Mouse (Mus musculus) A20 (cell line): ENCODE results near the gene Chmp5.

ENCODE experiments used
- DNase-seq: peaks from one replicate; pipeline ENCODE4 v3.0.0-alpha.2; 2011; ENCODE audit warnings: low read depth, low spot score

Gene Chmp5

DNA sequence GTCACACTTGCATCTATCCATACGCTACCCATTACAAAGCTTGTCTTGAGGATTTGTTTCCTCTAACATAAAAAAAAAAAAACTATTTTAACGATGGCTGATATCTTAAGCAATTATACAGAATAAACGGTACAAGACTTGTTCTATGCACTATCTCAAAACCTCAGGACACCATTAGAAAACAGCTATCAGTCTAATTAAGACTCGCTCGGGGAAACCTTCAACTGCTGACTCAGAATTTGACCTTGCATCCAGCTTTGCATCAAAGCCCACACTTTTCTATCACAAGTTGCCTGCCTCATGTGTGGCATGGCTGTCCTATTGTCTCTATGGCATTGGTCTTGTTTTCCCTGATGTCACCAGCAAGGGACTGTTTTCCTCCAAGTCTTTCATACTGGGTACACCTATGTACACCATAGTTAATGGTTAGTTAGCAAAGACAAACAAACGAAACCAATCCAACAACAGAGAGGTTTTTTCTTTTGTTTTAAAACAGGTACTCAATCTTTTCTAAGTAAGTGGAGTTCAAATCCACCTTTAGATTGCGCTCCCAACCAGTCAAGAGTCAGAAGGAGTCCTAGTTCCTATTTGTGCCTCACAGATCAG, 1.6 kb upstream of the Chmp5 start:
- DNase-seq = no peak

DNA sequence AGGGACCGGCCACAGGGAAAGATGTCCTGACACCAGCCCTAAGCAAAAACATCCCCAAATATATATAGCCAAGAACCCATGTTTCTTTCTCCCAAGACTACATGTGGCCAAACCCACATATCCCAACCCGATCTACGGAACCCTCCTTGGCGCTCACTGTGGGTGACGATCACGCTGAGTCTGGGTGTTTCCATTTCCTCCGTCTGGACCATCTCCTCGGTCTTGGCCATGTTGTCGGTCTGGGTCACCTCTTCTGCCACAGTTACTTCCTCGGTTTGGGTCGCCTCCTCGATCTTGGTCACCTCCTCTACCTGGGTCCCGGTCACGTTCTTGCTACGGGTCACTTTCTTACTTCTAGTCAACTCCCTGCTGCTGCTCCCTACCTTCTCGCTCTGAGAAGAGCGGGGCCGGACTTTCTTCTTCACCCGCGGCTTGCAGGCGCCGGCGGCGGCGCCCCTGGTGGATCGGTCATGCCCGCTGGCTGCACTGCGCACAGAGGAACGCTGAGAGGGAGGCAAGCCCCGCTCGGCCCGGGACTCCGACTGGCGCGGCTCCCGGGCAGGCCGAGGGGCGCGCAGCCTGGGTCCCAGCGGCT, 545 bp upstream of the Chmp5 start:
- peak; percentile 83 for DNase-seq

DNA sequence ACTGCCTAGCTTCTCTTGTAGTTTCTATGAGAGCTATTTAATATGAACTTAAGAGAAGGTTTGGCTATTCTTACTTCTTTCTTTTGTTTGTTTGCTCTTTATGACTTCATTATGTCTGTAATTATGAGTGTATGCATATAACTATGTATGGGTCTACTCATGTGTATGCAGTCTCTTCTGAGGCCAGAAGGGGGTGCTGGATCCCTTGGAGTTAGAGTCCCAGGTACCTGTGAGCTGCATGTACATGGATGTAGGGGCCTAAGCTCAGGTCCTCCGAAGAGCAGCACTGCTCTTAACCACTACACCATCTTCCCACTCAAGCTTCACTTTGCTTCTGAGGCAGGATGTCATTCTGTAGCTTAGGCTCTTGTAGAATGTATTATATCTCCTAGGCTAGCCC, 5.3 kb downstream of the Chmp5 start:
- peak; percentile 67 for DNase-seq

DNA sequence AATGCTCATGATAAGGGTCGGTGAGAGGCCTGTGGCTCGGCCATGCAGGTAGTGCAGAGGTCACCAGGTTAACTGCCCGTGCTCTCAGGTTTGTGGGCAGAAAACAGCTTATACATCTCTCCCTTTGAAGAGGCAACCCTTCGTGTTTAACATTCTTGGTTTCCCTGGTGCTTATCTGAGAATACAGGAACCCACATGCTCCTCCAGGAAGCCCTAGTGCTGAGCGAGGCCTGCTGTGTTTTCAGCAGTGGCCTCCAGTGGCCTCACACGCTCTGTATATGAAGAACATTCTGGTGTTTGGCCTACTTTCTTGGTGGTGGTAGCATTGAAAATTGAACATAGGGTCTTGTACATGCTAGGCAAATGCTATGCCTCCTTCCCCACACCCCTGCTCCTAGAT, 7.7 kb downstream of the Chmp5 start:
- DNase-seq = no peak

DNA sequence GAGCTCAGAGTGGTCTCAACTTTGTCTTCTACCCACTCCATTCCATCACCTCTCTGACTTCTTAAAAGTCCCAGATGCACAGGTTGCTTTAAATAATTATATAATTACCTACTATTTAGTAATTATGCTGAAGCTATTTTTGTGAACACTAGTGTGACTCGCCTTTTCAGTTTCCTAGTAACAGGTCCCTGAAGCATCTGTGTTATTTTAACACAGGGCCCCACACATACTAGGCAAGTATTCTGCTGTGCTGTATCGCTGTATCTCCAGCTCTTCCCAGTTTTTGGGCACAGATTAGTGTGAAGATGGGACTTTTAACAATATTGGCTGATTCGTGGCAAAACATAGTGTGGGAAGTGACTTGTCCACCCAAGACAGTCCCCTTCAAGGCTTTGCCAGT, 15.3 kb downstream of the Chmp5 start:
- DNase-seq = no peak

DNA sequence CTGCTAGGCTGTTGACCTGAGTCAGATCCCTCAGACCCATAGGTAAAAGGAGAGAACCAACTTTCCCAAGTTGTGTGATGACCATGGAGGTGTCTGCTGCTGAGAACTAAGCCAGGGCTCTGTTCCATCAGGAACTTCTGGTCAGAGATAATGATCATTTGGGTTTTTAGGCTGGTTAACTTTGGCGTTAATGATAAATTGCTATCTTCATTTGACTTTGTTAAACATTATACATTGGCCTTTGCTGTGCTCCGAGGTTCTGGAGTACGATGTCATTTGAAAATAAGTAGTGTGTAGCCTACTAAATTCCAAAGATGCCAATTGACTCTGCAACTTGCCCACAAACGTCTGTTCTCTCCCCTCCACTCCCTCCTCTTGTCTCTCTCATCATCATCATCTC, 21.0 kb downstream of the Chmp5 start:
- DNase-seq = no peak

DNA sequence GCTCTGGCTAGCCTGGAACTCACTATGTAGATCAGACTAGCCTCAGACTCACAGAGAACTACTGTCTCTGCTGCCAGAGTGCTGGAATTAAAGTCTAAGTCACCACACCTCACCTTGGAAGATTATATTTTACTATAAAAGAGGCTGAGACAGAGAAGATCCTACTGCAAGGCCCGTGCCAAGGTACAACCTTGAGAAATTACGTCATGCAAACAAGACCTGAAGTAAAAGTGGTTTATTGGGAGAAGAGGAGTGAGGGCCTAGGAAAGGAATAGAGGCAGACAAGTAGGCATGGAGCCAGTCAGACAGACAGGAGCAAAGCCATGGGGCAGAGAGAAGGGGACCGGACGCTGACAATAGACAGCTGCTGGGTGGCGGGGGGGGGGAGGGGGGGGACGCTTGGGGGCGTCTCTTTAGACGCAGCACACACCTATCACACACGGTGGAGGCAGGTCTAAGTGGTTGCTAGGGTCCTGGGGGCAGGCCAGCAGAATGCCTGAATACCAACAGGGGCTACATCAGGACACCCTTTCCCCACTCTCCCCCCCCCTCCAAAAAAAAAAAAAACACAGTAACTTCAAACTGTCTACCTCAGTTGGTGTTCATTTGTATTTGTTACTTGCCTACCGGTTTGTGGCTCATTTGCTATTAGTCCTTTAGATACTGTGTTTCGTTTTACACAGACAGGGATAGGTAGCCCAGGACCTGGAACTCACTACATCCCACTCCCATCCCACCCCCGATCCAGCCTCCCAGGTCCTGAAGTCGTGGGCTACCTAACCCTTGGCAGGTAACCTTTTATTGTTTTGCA, 21.8 kb downstream of the Chmp5 start:
- DNase-seq = peak; percentile 71

DNA sequence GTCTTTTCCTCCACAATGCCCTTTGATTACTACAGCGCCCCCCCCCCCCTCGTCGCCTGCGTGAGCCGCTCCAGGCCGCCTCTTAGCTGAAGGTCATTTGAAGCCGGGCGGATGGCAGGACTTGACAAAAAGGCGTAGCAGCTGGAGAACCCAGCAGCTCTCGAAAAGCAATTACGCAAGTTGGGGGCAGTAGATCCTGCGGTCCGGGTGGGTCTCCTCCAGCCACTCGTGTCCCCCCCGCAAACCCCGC, 22.3 kb downstream of the Chmp5 start:
- DNase-seq = no peak

DNA sequence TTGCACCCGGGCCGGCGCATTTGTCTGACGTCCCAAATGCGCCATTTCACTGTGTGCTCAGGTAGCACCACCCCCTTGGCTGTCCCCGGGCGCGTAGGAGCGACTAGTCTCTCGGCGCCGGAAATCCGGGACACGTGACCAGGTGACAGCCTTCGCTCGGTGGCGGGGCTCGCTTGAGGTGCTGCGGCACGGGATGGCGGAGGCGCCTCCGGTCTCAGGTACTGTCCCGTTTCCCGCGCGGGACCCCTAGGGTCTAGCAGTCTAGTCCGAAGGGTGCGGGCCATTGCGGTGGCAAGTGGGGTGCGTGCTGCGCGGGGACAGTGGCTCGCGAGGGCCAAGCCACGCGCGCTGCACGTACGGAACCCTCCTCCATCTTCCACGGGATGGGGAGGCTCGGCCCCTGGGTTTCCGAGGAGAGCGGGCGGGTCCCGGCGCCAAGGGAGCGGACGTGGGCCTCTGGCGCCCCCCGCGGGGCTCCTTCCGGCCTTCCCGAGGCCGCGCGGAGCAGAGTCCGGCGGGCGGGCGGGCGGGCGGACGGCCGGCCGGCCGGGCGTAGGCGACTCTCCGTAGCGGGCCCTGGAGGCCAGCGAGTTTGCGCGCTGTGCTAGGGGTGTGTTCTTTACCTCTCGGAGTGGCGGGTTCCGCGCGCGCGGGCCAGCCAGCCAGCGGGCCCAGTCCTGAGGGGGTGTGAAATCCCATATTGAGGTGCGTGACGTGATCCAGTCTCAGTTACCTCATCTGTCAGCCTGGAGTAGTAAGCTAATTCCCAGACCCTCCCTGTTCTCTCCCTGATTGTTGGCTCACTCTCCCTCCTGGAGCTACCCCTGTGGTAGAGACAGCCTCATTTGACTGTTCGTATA, 22.9 kb downstream of the Chmp5 start, which contains the start of gene Nfx1:
Gene Nfx1, plus strand, starts transcription at position 65 of the 860 bp plus-strand sequence.
- peak; percentile 97 for DNase-seq

DNA sequence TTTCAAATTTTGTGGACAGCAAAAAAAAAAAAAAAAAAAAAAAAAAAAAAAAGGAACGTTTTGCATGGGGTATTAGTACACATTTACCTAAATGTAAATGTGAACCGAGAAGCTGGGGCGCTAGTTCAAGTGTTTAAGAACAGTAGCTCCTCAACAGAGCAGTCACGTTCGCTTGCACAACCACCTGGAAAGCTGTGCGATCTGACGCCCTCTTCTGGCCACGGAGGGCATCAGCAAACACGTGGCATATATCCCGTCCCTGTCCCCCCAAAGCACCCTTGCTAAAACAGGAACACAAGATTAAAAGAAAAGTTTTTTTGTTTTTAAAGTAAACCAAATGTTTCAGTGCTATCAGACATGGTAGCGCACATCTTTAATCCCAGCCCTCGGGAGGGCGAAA, 23.5 kb downstream of the Chmp5 start:
- DNase-seq = peak; percentile 89

DNA sequence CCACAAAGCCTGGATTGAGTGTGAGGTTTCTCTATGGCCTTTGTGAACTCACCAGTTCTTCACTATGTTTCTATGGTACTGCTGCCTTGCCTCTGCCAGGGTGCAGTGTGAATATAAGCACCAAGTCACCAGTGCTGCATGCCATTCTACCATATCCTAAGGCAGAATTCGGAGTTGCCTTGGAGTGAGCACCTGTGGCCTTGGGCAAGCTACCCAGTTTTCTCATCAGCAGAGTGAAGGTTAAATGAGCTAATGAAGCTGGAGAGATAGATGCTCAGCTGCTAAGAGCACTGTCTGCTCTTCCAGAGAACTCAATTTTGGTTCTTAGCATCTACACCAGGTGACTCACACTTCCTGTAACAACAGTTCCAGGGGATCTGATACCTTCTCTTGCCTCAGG, 25.8 kb downstream of the Chmp5 start:
- DNase-seq = no peak

DNA sequence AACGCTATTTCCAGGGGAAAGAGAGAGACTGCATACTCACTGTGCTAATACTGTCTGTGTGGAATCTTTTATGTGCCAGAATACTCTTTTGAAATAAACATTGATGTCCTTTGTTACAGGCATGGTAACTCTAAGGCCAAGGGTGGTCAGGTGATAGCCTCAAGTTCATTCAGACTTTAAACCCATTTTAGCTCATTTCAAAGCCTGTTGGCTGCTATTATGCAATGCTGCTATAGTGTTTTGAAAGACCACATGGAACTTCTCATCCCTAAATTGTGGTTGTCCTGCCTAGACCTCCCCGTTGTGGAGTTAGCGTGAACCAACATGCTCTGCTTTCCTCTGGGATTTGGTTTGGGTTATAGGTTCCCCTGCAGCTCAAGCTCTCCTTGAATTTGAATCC, 27.5 kb downstream of the Chmp5 start:
- DNase-seq = no peak

DNA sequence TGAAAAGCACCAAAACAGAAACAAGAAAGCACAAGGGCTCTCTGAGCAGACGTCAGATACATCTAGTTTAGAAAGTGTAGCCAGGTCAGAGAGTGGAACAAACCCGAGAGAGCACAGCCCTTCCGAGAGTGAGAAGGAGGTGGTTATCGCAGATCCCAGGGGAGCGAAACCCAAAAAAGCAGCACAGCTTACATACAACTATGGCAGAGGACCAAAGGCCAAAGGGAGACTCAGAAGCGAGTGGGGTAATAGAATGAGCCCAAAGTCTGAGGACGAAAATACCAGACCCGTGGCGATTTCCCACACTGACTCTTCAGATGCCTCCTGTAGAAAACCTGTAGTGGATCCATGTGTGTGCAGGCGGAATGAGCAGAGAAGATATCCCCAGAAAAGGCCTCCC, 28.4 kb downstream of the Chmp5 start:
- no peak for DNase-seq

DNA sequence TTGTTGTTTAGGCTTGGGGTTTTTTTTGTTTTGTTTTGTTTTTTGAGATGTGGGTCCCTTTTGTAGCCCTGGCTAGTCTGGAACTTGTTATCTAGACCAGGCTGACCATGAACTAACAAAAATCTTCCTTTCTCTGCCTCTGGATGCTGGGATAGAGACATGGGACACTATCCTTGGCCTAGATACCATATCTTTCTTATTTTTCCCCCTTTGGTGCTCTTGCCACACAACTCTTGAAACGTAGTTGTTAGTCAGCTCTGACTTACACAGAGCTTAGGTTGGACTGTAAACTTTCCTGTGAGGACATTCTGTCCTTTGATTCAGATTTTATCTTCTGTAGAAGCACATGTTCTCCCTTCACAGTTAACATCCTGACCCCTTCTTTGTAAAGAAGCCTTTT, 31.2 kb downstream of the Chmp5 start:
- no peak for DNase-seq

DNA sequence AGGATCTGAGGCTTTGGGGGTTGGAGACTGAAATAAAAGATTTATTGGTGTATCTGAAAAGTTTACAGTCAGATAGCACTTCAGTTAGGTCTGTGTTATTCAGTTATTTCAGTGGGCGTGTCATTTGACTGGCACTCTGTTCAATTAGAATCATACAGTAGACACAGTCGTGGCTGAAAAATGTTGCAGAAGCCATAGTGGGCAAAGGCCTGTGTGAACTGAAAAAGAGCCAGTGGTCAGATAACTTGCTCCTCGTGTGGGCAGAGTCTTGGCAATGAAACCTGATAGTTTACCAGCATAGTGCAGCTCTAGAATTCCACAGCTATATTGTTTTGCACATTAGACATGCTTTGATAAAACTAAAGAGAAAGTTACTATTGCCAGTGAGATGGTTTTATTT, 34.3 kb downstream of the Chmp5 start:
- no peak for DNase-seq

DNA sequence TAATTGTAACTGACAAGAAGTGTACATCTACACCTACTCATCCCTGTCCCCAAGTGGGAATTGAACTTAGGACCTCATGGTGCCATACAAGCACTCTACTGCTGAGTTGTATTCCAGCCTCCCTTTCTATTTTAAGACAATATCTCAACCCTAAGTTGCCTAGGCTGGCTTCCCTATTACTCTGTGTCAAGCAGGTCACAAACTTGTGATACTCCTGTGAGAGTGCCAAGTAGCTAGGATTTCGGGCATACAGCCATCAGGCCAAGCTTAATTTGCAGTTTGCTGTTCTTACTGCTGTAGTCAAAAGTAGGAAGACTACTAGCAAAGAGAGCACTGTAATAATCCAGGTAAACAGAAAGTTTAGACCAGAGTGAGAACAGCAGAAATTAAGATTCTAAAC, 35.5 kb downstream of the Chmp5 start:
- DNase-seq = no peak

DNA sequence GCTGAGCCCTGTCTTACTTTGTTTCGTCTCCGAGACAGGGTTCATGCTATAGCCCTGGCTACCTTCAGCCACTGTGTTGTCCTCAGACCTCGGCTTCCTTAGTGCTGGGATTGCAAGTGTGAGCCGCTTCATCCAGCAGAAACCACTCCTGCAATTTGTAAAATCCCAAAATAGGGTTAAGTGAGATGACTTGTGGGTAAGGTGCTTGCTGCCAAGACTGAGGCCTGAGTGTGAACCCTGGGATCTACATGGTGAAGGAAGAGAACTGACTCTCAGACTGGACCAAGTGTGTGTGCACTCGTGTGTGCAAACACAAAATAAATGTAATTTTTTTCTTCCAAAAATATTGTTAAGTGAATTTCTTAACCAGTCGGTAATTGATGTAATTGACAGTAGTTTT, 41.4 kb downstream of the Chmp5 start:
- DNase-seq = no peak

DNA sequence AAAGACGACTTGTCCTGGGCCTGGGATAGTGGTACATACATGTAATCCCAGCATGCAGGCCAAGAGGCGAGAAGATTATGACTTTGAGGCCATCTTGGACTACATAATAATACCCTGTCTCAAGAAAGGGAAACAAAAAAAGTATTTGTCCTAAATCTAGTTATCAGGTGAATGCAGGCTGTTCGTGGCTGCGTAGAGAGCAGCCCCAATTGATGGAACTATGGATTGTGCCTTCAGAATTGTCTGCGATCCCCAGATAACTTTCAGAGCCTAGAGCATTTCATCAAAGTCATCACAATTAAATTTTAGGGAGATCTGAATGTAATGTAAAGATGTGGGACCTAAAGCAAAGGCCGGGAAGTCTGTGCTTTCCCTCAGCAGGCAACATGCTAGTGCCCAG, 48.1 kb downstream of the Chmp5 start:
- DNase-seq = no peak

DNA sequence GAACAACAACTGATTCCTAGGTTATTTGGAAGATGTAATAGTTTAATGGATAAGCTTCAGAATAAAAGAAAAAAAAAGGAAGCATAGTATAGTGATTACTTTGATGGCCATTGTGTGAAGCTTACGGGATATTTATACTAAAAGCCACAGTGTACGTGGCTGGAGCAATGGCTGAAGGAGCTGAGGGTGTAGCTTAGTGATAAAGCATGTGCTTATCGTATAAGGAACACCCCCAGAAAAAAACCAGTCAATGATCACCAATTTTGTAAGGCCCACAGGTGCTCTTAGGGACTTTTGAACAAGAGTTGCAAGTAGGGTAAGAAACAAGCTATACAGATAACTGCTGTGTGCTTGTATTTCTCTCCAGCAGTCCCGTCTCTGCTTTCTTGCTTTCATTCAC, 49.7 kb downstream of the Chmp5 start:
- no peak for DNase-seq

DNA sequence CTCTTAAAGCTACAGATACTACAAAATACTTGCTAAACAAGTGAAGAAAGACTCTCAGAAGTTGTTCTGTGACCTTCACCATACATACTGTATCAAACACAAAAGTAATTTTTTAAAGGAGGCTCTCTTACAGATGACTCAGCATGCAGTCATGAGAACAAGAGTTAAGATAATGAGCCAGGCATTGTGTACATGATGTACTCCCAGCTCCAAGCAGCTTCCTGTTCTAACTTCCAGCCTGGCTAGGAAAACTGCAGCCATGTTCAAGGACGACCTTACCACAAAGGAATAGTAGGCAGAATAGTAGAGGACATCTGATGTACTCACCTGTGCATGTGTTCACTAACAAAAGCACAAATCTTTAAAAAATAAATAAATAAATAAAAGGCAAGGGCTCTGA, 52.1 kb downstream of the Chmp5 start:
- no peak for DNase-seq

DNA sequence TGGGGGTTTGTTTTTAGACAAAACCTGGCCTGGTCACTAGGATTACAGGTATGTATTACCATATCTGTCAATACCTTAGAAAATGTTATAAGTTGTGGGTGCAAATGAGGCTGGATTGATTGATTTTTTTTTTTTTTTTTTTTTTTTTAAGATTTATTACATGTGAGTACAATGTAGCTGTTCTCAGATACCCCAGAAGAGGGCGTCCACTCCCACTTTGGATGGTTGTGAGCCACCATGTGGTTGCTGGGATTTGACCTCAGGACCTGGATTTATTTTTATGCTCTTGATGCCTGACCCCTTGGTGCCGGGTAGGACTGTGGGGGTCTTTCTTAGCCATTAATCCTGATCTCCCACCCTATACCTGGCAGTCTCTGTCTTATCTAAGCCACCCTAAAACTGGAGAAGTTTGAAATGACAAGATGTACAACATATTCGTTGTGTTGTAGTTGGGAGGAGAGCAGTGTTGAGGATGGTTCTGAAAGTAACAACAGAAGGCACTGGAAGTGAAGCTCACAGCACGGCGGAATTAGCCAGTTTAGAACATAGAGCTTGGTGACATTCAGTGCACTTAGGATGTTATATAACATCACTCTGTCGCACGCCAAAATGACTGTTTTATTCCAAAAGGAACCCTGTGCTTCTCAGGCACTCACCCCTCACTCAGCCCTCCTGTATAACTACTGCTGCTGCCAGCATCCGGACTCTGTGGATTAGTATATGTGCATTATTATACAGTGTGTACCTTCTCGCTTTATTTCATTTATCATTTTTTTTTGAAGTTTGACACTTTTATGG, 52.8 kb downstream of the Chmp5 start:
- peak; percentile 12 for DNase-seq

DNA sequence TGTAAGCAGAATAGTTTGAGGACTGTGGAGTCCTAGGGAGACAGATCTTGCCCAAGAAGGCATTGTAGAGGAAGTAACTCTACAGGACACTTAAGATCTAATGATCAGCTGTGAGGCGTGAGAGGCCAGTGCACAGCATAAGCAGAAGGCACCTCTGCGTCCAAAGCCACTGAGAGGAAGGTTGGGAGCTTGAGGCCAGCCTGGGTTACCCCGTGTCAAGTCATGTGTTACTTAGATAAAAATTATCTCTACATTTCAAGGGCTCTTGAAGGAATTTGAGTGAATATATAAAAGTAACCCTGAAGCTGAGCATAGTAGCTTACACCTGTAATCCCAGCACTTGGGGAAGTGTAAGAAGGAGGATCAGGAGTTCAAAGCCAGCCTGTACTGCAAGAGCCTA, 65.1 kb downstream of the Chmp5 start:
- DNase-seq = no peak
